Mouse (Mus musculus): Measurements from ENCODE around the gene Bmpr2. TPM values are rescaled to one million over a fixed set of nuclear protein-coding genes. Genes with fewer than 3 reads are reported as not detected.

Gene Bmpr2
- polyA plus RNA-seq, 1 experiment from 2014 or later, result 4.4 TPM

DNA sequence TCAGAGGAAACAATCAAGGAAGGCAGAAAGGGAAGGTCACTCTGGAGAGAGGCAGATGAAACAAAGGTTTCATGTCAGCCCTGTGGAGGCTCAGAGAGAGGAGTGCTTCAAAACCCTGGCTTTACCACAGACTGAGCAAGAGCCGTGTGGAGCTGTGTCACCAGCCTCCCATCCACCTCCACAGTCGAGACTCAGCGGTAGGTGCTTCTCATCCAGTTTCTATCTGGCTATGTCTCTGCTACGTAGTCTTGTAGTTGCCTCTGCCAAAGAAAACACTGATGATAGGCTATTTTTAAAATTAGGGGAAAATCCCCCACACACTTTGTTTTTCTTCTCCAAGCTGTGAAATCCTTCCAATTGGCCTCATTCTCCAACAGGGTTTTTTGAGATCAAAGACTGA is 123.7 kb downstream of the Bmpr2 start:
- Histone ChIP-seq H3K9me3 (replicated peaks) (no peaks in the 10 kb centered on the region), H3K36me3 (no peaks in the 10 kb centered on the region), H3K4me3 (no peak overlapping the region), H3K27me3 (ENCODE audit: low read depth, poor library complexity, severe bottlenecking) (no peaks in the 10 kb centered on the region), H3K4me1 (peaks cover 14% of the 10 kb centered on the region), H3K27ac (replicated peaks) (no peak overlapping the region)
- DNase-seq (ENCODE audit: low spot score), result no peak
- 73% methylated on average over 4 of the region's 4 CpGs for WGBS

DNA sequence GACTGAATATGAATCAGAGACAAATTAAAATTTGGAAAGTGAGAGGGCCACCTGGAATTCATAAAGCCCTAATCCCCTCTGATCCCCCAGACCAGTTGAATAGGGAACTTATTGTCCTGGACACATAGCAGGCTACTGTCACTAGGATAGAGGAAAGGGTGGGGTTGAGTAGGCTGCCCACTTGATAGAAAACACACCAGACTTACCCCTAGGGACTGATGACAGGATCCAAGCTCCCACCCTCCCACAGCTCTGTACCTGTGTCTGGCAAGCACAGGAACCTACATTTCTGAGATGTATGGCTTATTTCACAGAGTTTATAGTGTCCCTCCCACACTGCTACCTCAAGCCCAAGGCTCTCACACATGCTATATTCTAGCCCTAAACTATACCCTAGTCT is 124.8 kb downstream of the Bmpr2 start:
- no peaks in the 10 kb centered on the region for H3K9me3 ChIP-seq (replicated peaks)
- no peaks in the 10 kb centered on the region for H3K27me3 ChIP-seq (ENCODE audit: low read depth, poor library complexity, severe bottlenecking)
- H3K4me1 ChIP-seq, result peaks cover 14% of the 10 kb centered on the region
- no peak overlapping the region for H3K4me3 ChIP-seq
- H3K27ac ChIP-seq (replicated peaks), result no peak overlapping the region
- no peaks in the 10 kb centered on the region for H3K36me3 ChIP-seq
- no peak for DNase-seq (ENCODE audit: low spot score)

DNA sequence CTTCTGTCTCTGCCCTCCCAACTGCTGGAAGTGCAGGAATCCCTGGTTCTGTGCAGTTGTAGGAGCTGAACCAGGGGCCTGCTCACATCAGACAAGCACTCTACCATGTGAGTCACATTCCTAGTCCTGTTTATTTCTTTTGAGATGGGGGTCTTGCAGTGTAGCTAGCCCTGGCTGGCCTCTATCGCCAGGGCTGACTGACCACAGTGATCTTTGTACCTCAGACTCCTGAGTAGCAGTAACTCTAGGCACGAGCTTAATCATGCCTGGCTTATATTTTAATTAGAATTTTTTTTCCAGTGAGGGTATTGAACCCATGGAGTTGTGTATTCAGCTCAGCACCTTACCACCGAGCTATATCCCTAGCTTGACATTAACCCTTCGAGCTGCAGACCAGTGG is 128.0 kb downstream of the Bmpr2 start:
- DNase-seq (ENCODE audit: low spot score), result no peak
- Histone ChIP-seq H3K4me1 (peaks cover 14% of the 10 kb centered on the region), H3K4me3 (no peak overlapping the region), H3K36me3 (no peaks in the 10 kb centered on the region), H3K27ac (replicated peaks) (no peak overlapping the region), H3K27me3 (ENCODE audit: low read depth, poor library complexity, severe bottlenecking) (no peaks in the 10 kb centered on the region), H3K9me3 (replicated peaks) (no peaks in the 10 kb centered on the region)
- WGBS, result 86% methylated on average over 4 of the region's 4 CpGs

DNA sequence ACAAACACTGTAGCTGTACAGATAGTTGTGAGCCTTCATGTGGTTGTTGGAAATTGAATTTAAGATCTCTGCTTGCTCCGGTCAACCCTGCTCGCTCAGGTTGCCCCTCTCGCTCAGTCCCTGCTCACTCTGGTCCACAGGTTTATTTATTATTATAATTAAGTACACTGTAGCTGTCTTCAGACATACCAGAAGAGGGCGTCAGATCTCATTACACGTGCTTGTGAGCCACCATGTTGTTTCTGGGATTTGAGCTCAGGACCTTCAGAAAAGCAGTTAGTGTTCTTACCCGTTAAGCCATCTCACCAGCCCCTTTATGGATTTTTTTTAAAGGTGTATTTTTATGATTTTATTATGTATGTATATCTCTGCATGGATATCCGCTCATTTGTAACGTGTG is 129.6 kb downstream of the Bmpr2 start:
- no peaks in the 10 kb centered on the region for H3K9me3 ChIP-seq (replicated peaks)
- H3K4me3 ChIP-seq, result no peak overlapping the region
- H3K36me3 ChIP-seq, result no peaks in the 10 kb centered on the region
- WGBS, result 89% methylated on average over 8 of the region's 8 CpGs
- H3K27ac ChIP-seq (replicated peaks), result no peak overlapping the region
- peaks cover 4% of the 10 kb centered on the region for H3K4me1 ChIP-seq
- H3K27me3 ChIP-seq (ENCODE audit: low read depth, poor library complexity, severe bottlenecking), result no peaks in the 10 kb centered on the region
- DNase-seq (ENCODE audit: low spot score), result no peak

DNA sequence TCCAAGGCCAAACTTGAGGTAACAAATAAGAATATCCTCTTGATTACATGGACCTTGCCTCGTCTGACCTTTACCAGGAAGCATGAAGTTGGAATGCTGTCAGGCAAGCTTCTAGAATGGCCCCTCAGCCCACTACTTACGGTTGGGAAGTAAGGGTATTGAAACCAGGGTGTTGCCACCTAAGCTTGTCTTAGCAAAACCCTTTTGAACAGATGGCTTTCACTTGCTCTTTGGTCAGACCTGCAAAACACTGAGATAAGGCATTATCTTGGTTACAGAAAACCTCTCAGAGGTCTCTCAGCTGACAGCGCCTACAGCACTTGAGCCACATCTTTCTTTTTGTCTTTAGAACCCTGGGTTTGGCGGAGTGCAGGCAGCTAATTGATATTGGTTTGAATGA is 130.8 kb downstream of the Bmpr2 start:
- H3K27ac ChIP-seq (replicated peaks), result no peak overlapping the region
- H3K27me3 ChIP-seq (ENCODE audit: low read depth, poor library complexity, severe bottlenecking), result no peaks in the 10 kb centered on the region
- no peaks in the 10 kb centered on the region for H3K4me1 ChIP-seq
- no peaks in the 10 kb centered on the region for H3K36me3 ChIP-seq
- no peaks in the 10 kb centered on the region for H3K9me3 ChIP-seq (replicated peaks)
- WGBS, result 85% methylated on average over 4 of the region's 4 CpGs
- no peak for DNase-seq (ENCODE audit: low spot score)
- no peak overlapping the region for H3K4me3 ChIP-seq

DNA sequence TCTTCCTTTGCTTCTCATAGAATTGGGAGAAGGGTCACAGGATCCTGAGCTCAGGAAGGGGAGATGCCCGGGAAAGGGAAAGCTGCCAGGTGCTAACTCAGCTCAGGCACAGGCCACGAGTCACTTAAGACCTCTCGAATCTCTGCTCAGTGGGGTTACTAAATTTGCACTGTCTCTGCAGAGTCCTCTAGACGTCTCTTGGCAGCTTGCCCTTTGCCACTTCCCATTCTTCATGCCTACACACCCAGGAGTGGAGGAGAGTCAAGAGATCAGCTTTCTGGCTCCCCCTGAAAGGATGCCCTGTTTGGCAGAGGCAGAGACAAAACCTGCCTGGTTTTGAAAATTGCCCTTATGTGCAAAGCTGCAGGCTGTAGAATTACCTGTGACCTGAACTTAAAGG is 132.3 kb downstream of the Bmpr2 start:
- no peak for DNase-seq (ENCODE audit: low spot score)
- Histone ChIP-seq H3K9me3 (replicated peaks) (no peaks in the 10 kb centered on the region), H3K27me3 (ENCODE audit: low read depth, poor library complexity, severe bottlenecking) (no peaks in the 10 kb centered on the region), H3K4me3 (no peak overlapping the region), H3K4me1 (no peaks in the 10 kb centered on the region), H3K36me3 (no peaks in the 10 kb centered on the region), H3K27ac (replicated peaks) (no peak overlapping the region)
- 64% methylated on average over 4 of the region's 4 CpGs for WGBS

DNA sequence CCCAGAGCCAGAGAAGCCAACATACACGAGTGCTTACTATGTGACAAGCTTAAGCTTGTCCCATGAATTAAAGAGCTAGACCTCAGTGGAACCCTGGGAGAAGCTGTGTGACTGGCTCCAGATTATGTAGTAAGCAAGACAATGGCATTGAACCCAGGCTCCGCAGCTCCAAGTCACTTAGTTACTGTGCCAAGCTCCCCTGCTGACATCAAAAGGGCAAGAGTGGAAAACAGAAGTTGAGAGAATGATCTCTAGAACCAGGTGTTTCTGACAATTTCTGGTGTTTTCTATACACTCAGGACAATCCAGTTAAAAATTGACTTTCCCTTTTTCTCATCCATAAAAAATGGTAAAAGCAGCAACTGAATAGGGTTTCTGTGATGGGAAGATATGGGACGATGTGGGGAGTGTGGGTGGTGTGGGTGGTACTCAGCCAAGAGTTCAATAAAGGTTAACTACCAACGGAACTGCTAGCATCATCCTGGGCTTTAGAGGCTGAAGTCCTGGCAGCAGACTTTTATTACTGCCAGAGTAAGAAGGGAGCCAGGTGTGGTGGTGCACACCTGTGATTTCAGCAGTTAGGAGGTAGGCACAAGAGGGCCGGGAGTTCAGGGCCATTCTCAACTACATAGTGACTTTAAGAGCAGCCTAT is 134.1 kb downstream of the Bmpr2 start:
- 63% methylated on average over 5 of the region's 5 CpGs for WGBS
- no peak for DNase-seq (ENCODE audit: low spot score)
- Histone ChIP-seq H3K27me3 (ENCODE audit: low read depth, poor library complexity, severe bottlenecking) (no peaks in the 10 kb centered on the region), H3K4me3 (no peak overlapping the region), H3K36me3 (no peaks in the 10 kb centered on the region), H3K4me1 (no peaks in the 10 kb centered on the region), H3K27ac (replicated peaks) (no peak overlapping the region), H3K9me3 (replicated peaks) (no peaks in the 10 kb centered on the region)

DNA sequence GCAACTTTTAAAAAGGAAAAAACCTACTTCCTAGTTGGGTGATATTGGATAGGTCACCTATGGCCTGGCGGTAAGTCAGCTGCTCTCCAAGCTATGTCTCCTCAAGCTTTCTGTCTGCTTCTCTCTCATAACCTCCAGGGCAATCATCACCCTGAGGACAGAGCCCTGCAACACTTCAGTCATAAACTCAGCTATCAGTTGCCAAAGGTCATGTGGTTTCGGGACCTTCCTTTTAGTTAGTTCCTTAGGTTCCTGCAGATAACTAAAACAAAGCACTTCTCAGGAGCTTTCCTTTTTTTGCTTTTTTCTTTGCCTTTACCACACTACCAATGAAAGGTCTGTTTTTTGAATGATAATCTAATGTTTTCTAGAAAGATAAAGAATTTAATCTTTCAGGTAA is 136.5 kb downstream of the Bmpr2 start:
- Histone ChIP-seq H3K4me1 (no peaks in the 10 kb centered on the region), H3K9me3 (replicated peaks) (no peaks in the 10 kb centered on the region)
- 90% methylated on average over 2 of the region's 2 CpGs for WGBS

DNA sequence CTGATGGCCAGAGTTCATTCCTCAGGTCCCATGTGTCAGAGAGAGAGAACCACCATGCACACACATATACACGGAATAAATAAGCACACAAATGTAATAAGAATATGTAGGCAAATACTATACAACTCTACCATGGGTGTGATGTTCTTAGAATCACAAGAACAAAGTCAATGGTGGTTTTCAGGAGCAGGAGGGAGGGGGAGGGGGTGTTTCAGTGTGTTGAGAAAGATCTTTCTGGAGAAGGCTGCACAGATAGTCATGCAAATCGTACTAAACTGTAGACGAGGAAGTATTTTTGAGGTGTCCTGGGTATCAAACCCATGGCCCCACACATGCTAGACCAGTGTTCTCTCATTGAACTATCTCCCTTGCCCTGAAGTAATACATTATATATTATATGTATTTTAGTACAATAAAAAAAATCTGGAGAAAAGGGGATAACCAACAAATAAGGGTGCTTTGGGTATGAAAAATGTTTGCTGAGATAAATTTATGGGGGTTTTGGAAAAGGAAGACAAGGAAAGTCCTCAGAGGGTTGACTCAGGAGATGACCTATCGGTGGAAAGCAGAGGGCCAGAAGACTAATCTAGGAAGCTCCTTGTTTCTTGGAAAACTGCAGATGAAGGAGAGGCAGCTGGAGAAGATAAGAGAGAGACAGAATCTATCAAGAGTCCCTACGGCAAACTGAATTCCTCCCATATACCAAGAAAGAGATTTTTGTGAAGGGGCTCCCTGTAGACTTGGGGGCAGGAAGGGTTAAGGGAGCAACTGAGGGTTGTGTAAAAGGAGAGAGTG is 138.1 kb downstream of the Bmpr2 start:
- Histone ChIP-seq H3K9me3 (replicated peaks) (no peaks in the 10 kb centered on the region), H3K27ac (replicated peaks) (no peak overlapping the region), H3K4me1 (no peaks in the 10 kb centered on the region), H3K27me3 (ENCODE audit: low read depth, poor library complexity, severe bottlenecking) (no peaks in the 10 kb centered on the region), H3K4me3 (no peak overlapping the region), H3K36me3 (no peaks in the 10 kb centered on the region)
- DNase-seq (ENCODE audit: low spot score), result no peak
- WGBS, result 90% methylated on average over 5 of the region's 5 CpGs

More for the DNA sequence above, 136.5 kb downstream of the Bmpr2 start:
- Histone ChIP-seq H3K27ac (replicated peaks) (no peak overlapping the region), H3K36me3 (no peaks in the 10 kb centered on the region), H3K4me3 (no peak overlapping the region), H3K27me3 (ENCODE audit: low read depth, poor library complexity, severe bottlenecking) (no peaks in the 10 kb centered on the region)
- DNase-seq (ENCODE audit: low spot score), result no peak

DNA sequence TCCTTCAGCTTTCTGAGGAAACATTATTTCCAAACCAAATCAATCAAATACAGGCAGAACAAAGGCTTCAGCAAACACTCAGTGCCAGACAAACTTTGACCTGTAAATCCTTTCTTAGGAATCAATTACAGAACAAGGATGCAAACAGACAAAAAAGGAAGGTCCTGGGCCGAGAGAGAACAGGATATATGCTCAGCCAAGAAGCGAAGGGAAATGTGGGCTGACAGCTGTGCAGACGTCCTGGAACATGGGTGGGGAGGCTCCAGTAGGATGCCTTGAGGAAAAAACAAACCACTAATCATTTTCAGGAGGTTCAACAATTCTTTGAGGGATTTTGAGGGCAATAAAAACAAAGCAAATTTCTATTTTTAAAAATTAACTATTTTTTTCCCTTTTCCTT is 139.4 kb downstream of the Bmpr2 start:
- no peaks in the 10 kb centered on the region for H3K27me3 ChIP-seq (ENCODE audit: low read depth, poor library complexity, severe bottlenecking)
- H3K36me3 ChIP-seq, result no peaks in the 10 kb centered on the region
- no peaks in the 10 kb centered on the region for H3K9me3 ChIP-seq (replicated peaks)
- no peak overlapping the region for H3K4me3 ChIP-seq
- H3K27ac ChIP-seq (replicated peaks), result no peak overlapping the region
- 42% methylated on average over 3 of the region's 3 CpGs for WGBS
- H3K4me1 ChIP-seq, result no peaks in the 10 kb centered on the region
- no peak for DNase-seq (ENCODE audit: low spot score)

DNA sequence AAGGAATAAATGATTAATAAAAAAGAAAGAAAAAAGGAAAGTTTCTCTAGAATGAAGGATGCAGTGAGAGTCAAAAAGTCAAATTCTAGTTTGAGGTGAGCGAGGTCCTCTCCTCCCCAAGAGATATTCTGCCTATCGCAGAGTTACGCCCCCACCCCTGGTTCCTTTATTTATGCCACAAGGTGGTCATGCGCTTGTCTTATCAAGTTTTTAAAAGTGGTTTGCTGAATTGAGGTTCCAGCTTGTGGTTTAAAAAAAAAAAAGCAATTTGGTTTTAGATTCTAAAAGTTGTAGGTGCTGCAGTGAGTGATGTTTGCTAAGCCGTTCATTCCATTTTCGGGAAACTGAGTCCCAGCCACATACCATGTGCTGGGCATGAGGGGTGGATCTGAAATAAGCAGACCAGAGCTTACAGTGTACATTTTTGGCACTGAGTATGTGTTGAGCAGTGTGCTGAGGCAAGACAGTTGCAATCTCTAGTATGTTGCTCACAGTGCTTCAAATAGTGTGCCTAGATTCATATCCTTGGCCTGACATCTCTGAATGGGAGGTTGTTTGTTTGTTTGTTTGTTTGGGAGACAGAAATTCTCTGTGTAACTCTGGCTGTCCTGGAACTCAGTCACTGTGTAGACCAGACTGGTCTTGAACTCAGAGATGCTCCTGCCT is 141.6 kb downstream of the Bmpr2 start:
- Histone ChIP-seq H3K4me1 (no peaks in the 10 kb centered on the region), H3K4me3 (no peak overlapping the region), H3K9me3 (replicated peaks) (no peaks in the 10 kb centered on the region), H3K36me3 (no peaks in the 10 kb centered on the region), H3K27me3 (ENCODE audit: low read depth, poor library complexity, severe bottlenecking) (no peaks in the 10 kb centered on the region), H3K27ac (replicated peaks) (no peak overlapping the region)
- WGBS, result 96% methylated on average over 6 of the region's 6 CpGs
- no peak for DNase-seq (ENCODE audit: low spot score)

DNA sequence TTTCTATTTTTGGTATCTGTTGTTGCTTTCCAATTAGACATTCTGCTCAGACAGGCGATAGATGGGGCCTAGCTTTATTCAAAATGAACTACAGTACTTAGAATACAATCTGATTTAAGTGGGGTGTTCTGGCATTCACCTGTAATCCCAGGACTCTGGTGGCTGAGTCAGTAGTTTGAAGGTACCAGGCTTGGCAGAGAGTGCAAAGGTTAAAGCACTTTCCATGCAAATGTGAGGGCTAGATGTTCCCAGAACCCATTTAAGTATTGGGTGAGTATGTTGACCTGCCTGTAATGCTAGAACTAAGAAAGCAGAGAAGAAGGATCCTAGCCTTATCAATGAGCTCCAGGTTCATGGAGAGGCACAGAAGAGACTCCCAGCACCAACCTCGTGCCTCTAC is 142.7 kb downstream of the Bmpr2 start:
- no peak overlapping the region for H3K4me3 ChIP-seq
- WGBS, result 83% methylated on average over 2 of the region's 2 CpGs
- H3K27me3 ChIP-seq (ENCODE audit: low read depth, poor library complexity, severe bottlenecking), result no peaks in the 10 kb centered on the region
- no peak overlapping the region for H3K27ac ChIP-seq (replicated peaks)
- H3K9me3 ChIP-seq (replicated peaks), result no peaks in the 10 kb centered on the region
- no peak for DNase-seq (ENCODE audit: low spot score)
- no peaks in the 10 kb centered on the region for H3K4me1 ChIP-seq
- H3K36me3 ChIP-seq, result no peaks in the 10 kb centered on the region

DNA sequence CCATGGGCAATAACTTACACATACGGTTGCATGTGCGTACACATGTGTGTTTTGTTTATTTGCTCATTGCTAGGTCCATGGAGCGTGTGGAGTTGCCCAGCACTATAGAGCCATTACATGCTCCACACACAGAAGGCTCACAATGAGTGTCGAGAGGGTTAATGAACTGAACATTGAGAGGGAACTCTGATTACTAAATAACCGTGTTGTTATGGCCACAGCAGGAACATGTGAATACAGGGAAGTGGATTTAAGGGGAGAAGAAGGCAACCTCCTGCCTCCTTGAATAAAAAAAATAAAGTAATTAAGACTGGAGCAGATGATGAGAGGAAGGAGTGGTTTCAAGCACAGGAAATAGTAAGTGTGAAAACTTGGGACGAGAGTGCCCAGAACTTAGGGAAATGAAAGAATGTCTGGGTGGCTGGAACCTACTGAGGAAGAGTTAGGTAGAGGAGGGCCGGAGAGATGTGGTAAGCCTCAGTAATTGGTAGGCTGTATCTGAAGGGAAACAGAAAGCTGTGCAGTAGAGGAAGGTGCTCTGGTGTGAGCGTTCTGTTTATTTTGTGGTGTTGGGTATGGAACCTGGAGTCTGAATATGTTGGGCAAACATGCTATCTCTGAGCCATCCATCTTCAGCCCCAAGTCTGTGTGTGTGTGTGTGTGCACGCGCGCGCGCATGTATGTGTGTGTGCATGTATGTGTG is 143.8 kb downstream of the Bmpr2 start:
- 92% methylated on average over 13 of the region's 13 CpGs for WGBS

More for the DNA sequence above, 143.8 kb downstream of the Bmpr2 start:
- H3K27me3 ChIP-seq (ENCODE audit: low read depth, poor library complexity, severe bottlenecking), result no peaks in the 10 kb centered on the region
- no peaks in the 10 kb centered on the region for H3K4me1 ChIP-seq
- H3K36me3 ChIP-seq, result no peaks in the 10 kb centered on the region
- H3K9me3 ChIP-seq (replicated peaks), result no peaks in the 10 kb centered on the region
- DNase-seq (ENCODE audit: low spot score), result no peak
- H3K4me3 ChIP-seq, result no peak overlapping the region
- no peak overlapping the region for H3K27ac ChIP-seq (replicated peaks)
